Mouse (Mus musculus): ENCODE measurements around the gene Stk10. TPM values are rescaled to one million over a fixed set of nuclear protein-coding genes. Genes with fewer than 3 reads are reported as not detected.

Gene Stk10
- polyA plus RNA-seq, 1 experiment = 82.8 TPM

- no peaks in the 10 kb centered on the region for H3K27me3 ChIP-seq (ENCODE audit: control insufficient read depth, insufficient read depth, low read length)
- no peak overlapping the region for H3K27ac ChIP-seq (ENCODE audit: insufficient read depth, low read length)
- DNase-seq (ENCODE audit: low read depth in 1 of 2, low spot score in 2 of 2) = no peak
- peaks cover 7% of the 10 kb centered on the region; the same call in 1 of the 2 replicates for H3K4me1 ChIP-seq (ENCODE audit: control insufficient read depth, insufficient read depth, insufficient read length)
- H3K4me3 ChIP-seq (ENCODE audit: extremely low read depth, insufficient read depth, insufficient read length) = no peak overlapping the region
- H3K36me3 ChIP-seq (ENCODE audit: control insufficient read depth, insufficient read depth, low read length) = peaks cover 47% of the 10 kb centered on the region
- WGBS = 90% methylated on average over 13 of the region's 13 CpGs
- TF ChIP-seq POLR2A (IDR thresholded peaks at IDR 0.05; ENCODE audit: low read depth, low read length) (no peak), CTCF (IDR thresholded peaks at IDR 0.05; ENCODE audit: extremely low read depth, insufficient read depth, insufficient read length, insufficient replicate concordance) (no peak)
Observed at GRCm38 (mm10) chr11:32622479-32623190, 89.5 kb downstream of the Stk10 start.

GRCm38 (mm10) chr11:32623236-32623635, 90.1 kb downstream of the Stk10 start:
- peaks cover 7% of the 10 kb centered on the region; the same call in 1 of the 2 replicates for H3K4me1 ChIP-seq (ENCODE audit: control insufficient read depth, insufficient read depth, insufficient read length)
- no peak overlapping the region for H3K27ac ChIP-seq (ENCODE audit: insufficient read depth, low read length)
- DNase-seq (ENCODE audit: low read depth in 1 of 2, low spot score in 2 of 2) = no peak
- peaks cover 41% of the 10 kb centered on the region for H3K36me3 ChIP-seq (ENCODE audit: control insufficient read depth, insufficient read depth, low read length)
- no peaks in the 10 kb centered on the region for H3K27me3 ChIP-seq (ENCODE audit: control insufficient read depth, insufficient read depth, low read length)
- 88% methylated on average over 5 of the region's 5 CpGs for WGBS
- H3K4me3 ChIP-seq (ENCODE audit: extremely low read depth, insufficient read depth, insufficient read length) = no peak overlapping the region
- TF ChIP-seq CTCF (IDR thresholded peaks at IDR 0.05; ENCODE audit: extremely low read depth, insufficient read depth, insufficient read length, insufficient replicate concordance) = no peak
- no peak for TF ChIP-seq POLR2A (IDR thresholded peaks at IDR 0.05; ENCODE audit: low read depth, low read length)

GRCm38 (mm10) chr11:32623912-32624311, 90.8 kb downstream of the Stk10 start:
- H3K4me3 ChIP-seq (ENCODE audit: extremely low read depth, insufficient read depth, insufficient read length) = no peak overlapping the region
- WGBS = 97% methylated on average over 6 of the region's 6 CpGs
- peaks cover 38% of the 10 kb centered on the region for H3K36me3 ChIP-seq (ENCODE audit: control insufficient read depth, insufficient read depth, low read length)
- H3K4me1 ChIP-seq (ENCODE audit: control insufficient read depth, insufficient read depth, insufficient read length) = peaks cover 6% of the 10 kb centered on the region; the same call in 1 of the 2 replicates
- no peak for TF ChIP-seq CTCF (IDR thresholded peaks at IDR 0.05; ENCODE audit: extremely low read depth, insufficient read depth, insufficient read length, insufficient replicate concordance)
- TF ChIP-seq POLR2A (IDR thresholded peaks at IDR 0.05; ENCODE audit: low read depth, low read length) = no peak
- H3K27me3 ChIP-seq (ENCODE audit: control insufficient read depth, insufficient read depth, low read length) = no peaks in the 10 kb centered on the region
- H3K27ac ChIP-seq (ENCODE audit: insufficient read depth, low read length) = no peak overlapping the region
- DNase-seq (ENCODE audit: low read depth in 1 of 2, low spot score in 2 of 2) = no peak

- peaks cover 26% of the 10 kb centered on the region for H3K36me3 ChIP-seq (ENCODE audit: control insufficient read depth, insufficient read depth, low read length)
- no peak overlapping the region for H3K27ac ChIP-seq (ENCODE audit: insufficient read depth, low read length)
- H3K4me1 ChIP-seq (ENCODE audit: control insufficient read depth, insufficient read depth, insufficient read length) = no peaks in the 10 kb centered on the region
- TF ChIP-seq CTCF (IDR thresholded peaks at IDR 0.05; ENCODE audit: extremely low read depth, insufficient read depth, insufficient read length, insufficient replicate concordance) (peak; percentile 69; the same call in 1 of the 2 replicates), POLR2A (IDR thresholded peaks at IDR 0.05; ENCODE audit: low read depth, low read length) (no peak)
- no peaks in the 10 kb centered on the region for H3K27me3 ChIP-seq (ENCODE audit: control insufficient read depth, insufficient read depth, low read length)
- no peak overlapping the region for H3K4me3 ChIP-seq (ENCODE audit: extremely low read depth, insufficient read depth, insufficient read length)
- DNase-seq (ENCODE audit: low read depth in 1 of 2, low spot score in 2 of 2) = peak in 1 of 2 experiments; percentile 50
- 55% methylated on average over 1 of the region's 1 CpGs for WGBS
Observed at GRCm38 (mm10) chr11:32625677-32626076, 92.6 kb downstream of the Stk10 start.

GRCm38 (mm10) chr11:32626079-32626478, 93.0 kb downstream of the Stk10 start:
- Histone ChIP-seq H3K27me3 (ENCODE audit: control insufficient read depth, insufficient read depth, low read length) (no peaks in the 10 kb centered on the region), H3K36me3 (ENCODE audit: control insufficient read depth, insufficient read depth, low read length) (peaks cover 23% of the 10 kb centered on the region), H3K27ac (ENCODE audit: insufficient read depth, low read length) (no peak overlapping the region), H3K4me3 (ENCODE audit: extremely low read depth, insufficient read depth, insufficient read length) (no peak overlapping the region), H3K4me1 (ENCODE audit: control insufficient read depth, insufficient read depth, insufficient read length) (no peaks in the 10 kb centered on the region)
- WGBS = 91% methylated on average over 6 of the region's 6 CpGs
- DNase-seq (ENCODE audit: low read depth in 1 of 2, low spot score in 2 of 2) = no peak
- TF ChIP-seq POLR2A (IDR thresholded peaks at IDR 0.05; ENCODE audit: low read depth, low read length) = no peak

- Histone ChIP-seq H3K4me3 (ENCODE audit: extremely low read depth, insufficient read depth, insufficient read length) (no peak overlapping the region), H3K4me1 (ENCODE audit: control insufficient read depth, insufficient read depth, insufficient read length) (no peaks in the 10 kb centered on the region), H3K36me3 (ENCODE audit: control insufficient read depth, insufficient read depth, low read length) (peaks cover 8% of the 10 kb centered on the region), H3K27ac (ENCODE audit: insufficient read depth, low read length) (no peak overlapping the region), H3K27me3 (ENCODE audit: control insufficient read depth, insufficient read depth, low read length) (no peaks in the 10 kb centered on the region)
- DNase-seq (ENCODE audit: low read depth in 1 of 2, low spot score in 2 of 2) = no peak
- TF ChIP-seq POLR2A (IDR thresholded peaks at IDR 0.05; ENCODE audit: low read depth, low read length) = no peak
- TF ChIP-seq CTCF (IDR thresholded peaks at IDR 0.05; ENCODE audit: extremely low read depth, insufficient read depth, insufficient read length, insufficient replicate concordance) = no peak
- 49% methylated on average over 6 of the region's 6 CpGs for WGBS
Observed at GRCm38 (mm10) chr11:32627900-32628299, 94.8 kb downstream of the Stk10 start.

GRCm38 (mm10) chr11:32629713-32630211, 96.7 kb downstream of the Stk10 start:
- no peaks in the 10 kb centered on the region for H3K27me3 ChIP-seq (ENCODE audit: control insufficient read depth, insufficient read depth, low read length)
- H3K4me3 ChIP-seq (ENCODE audit: extremely low read depth, insufficient read depth, insufficient read length) = no peak overlapping the region
- H3K36me3 ChIP-seq (ENCODE audit: control insufficient read depth, insufficient read depth, low read length) = no peaks in the 10 kb centered on the region
- TF ChIP-seq POLR2A (IDR thresholded peaks at IDR 0.05; ENCODE audit: low read depth, low read length) (no peak), CTCF (IDR thresholded peaks at IDR 0.05; ENCODE audit: extremely low read depth, insufficient read depth, insufficient read length, insufficient replicate concordance) (no peak)
- no peak overlapping the region for H3K27ac ChIP-seq (ENCODE audit: insufficient read depth, low read length)
- H3K4me1 ChIP-seq (ENCODE audit: control insufficient read depth, insufficient read depth, insufficient read length) = no peaks in the 10 kb centered on the region
- DNase-seq (ENCODE audit: low read depth in 1 of 2, low spot score in 2 of 2) = no peak
- WGBS = 71% methylated on average over 4 of the region's 4 CpGs
